Mouse (Mus musculus): Measurements from ENCODE around the gene Alkbh1. TPM values are rescaled to one million over a fixed set of nuclear protein-coding genes. Genes with fewer than 3 reads are reported as not detected.
A peak's percentile ranks its signal among the peaks of the same experiment; 100 is the strongest.

The Alkbh1 gene
- polyA plus RNA-seq, 1 experiment from 2014 or later = 15.2 TPM

DNA sequence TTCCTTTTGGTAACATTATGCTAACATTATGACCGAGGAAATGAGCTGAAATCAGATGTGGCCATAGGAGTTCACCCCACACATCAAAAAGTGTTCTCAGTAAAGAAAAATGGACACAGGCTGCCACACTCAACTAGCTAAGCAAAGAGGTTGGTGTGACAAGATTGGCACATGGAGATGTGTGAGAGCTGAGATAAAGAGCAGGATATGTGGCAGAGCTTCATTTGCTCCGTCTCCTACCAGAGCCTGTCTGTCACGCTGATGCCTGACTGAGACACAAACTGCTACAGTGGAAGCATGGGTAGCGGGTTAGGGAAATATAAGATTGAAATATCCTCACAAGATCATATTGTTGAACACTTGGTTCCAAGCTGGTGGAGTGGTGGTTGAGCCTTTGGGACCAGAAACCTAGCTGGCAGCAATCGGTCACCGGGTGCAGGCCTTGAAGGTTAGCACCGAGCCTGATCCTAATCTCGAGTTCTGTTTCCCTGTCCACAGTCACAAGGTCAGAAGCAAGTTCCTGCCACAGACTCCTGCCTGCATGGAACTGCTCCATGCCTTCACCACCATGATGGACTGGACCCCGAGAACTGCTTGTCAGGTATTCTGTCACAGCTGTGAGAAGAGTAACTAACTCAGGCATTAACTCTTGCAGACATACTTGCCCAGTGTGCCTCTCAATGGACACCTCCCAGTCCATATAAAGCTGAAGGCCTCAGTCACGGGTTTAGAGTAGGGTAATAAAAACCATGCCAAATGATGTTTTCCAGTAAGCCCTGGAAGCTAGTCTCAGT, 63.0 kb downstream of the Alkbh1 start:
- H3K36me3 ChIP-seq (ENCODE audit: insufficient read depth, low read length) = no peaks in the 10 kb centered on the region
- H3K27ac ChIP-seq (ENCODE audit: low read length) = peak overlapping the region; percentile 63
- 61% methylated on average over 10 of the region's 10 CpGs for WGBS
- no peaks in the 10 kb centered on the region for H3K27me3 ChIP-seq (replicated peaks; ENCODE audit: insufficient read depth, low read length)
- H3K9ac ChIP-seq (replicated peaks; ENCODE audit: low read depth) = no peak overlapping the region
- ATAC-seq (peak; percentile 18; the same call in 1 of the 2 replicates), DNase-seq (ENCODE audit: low spot score) (no peak)
- no peak for TF ChIP-seq EP300 (IDR thresholded peaks at IDR 0.05)
- 0 out of 2 replicates have a peak, but pooled peaks cover 8% of the 10 kb centered on the region for H3K4me1 ChIP-seq (ENCODE audit: insufficient read depth, low read depth, low read length)
- H3K9me3 ChIP-seq (ENCODE audit: low read length) = no peaks in the 10 kb centered on the region
- no peak overlapping the region for H3K4me2 ChIP-seq (replicated peaks; ENCODE audit: low read depth, low read length)
- H3K4me3 ChIP-seq (ENCODE audit: low read depth, low read length) = no peak overlapping the region

DNA sequence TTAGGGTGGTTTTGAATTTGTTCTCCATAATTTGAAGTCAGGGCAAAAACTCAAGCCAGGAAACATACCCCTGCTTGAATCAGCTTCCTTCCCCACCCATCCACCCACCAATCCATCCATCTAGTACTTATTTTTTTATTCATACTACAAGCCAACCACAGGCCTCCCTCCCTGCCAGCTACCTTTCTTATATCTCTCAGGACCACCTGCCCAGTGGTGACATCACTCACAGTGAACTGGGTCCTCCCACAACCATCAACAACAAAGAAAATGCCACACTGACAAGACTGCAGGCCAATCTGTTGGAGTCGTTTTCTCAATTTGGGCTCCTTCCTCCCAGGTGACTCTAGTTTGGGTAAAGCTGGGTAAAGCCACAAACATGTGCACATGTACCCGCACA, 64.3 kb downstream of the Alkbh1 start:
- WGBS = 85% methylated on average over 2 of the region's 2 CpGs
- H3K36me3 ChIP-seq (ENCODE audit: insufficient read depth, low read length) = no peaks in the 10 kb centered on the region
- no peaks in the 10 kb centered on the region for H3K9me3 ChIP-seq (ENCODE audit: low read length)
- 0 out of 2 replicates have a peak, but pooled peaks cover 8% of the 10 kb centered on the region for H3K4me1 ChIP-seq (ENCODE audit: insufficient read depth, low read depth, low read length)
- H3K9ac ChIP-seq (replicated peaks; ENCODE audit: low read depth) = no peak overlapping the region
- TF ChIP-seq EP300 (IDR thresholded peaks at IDR 0.05) = no peak
- TF ChIP-seq CTCF (IDR thresholded peaks at IDR 0.05) = no peak
- DNase-seq (ENCODE audit: low spot score) (no peak), ATAC-seq (no peak)
- H3K4me2 ChIP-seq (replicated peaks; ENCODE audit: low read depth, low read length) = no peak overlapping the region
- no peak overlapping the region for H3K27ac ChIP-seq (ENCODE audit: low read length)
- H3K4me3 ChIP-seq (ENCODE audit: low read depth, low read length) = no peak overlapping the region
- no peaks in the 10 kb centered on the region for H3K27me3 ChIP-seq (replicated peaks; ENCODE audit: insufficient read depth, low read length)

Small RNA genes within 50 kb of the gene (microRNA-seq; reads per million reads assigned to microRNA genes)
- gene Mir3068 = 85.4 reads per million, percentile 48 among the genes with 10 or more reads in this experiment

Other genes with a start within 250 kb of the Alkbh1 start
- 1.3 and 1.4 TPM in 2 replicates for gene Samd15, start 244.3 kb downstream of the Alkbh1 start, polyA plus RNA-seq (2015; fragmentation: Nextera tagmentation; extraction: Ambion mirVana)
- 1.4 TPM in 2 replicates for gene Tmed8, start 243.6 kb downstream of the Alkbh1 start, polyA plus RNA-seq (2015; fragmentation: Nextera tagmentation; extraction: Ambion mirVana)
- 0.18 and 0.29 TPM in 2 replicates for gene Noxred1, start 205.3 kb downstream of the Alkbh1 start, polyA plus RNA-seq (2015; fragmentation: Nextera tagmentation; extraction: Ambion mirVana)
- 24.1 and 25.7 TPM in 2 replicates for gene Vipas39, start 177.8 kb downstream of the Alkbh1 start, polyA plus RNA-seq (2015; fragmentation: Nextera tagmentation; extraction: Ambion mirVana)
- 101 and 116 TPM in 2 replicates for gene Ahsa1, start 177.5 kb downstream of the Alkbh1 start, polyA plus RNA-seq (2015; fragmentation: Nextera tagmentation; extraction: Ambion mirVana)
- gene Ism2, start 144.3 kb downstream of the Alkbh1 start, polyA plus RNA-seq (2015; fragmentation: Nextera tagmentation; extraction: Ambion mirVana) = 0.75 and 2.2 TPM in 2 replicates
- gene Sptlc2, start 55.7 kb downstream of the Alkbh1 start, polyA plus RNA-seq (2015; fragmentation: Nextera tagmentation; extraction: Ambion mirVana) = 194 and 216 TPM in 2 replicates
- 158 and 175 TPM in 2 replicates for gene Slirp, start 121 bp downstream of the Alkbh1 start, polyA plus RNA-seq (2015; fragmentation: Nextera tagmentation; extraction: Ambion mirVana)
- gene Snw1, start 28.3 kb upstream of the Alkbh1 start, polyA plus RNA-seq (2015; fragmentation: Nextera tagmentation; extraction: Ambion mirVana) = 93.9 and 103 TPM in 2 replicates
- not detected in 2 replicates for gene Gm5788, start 50.7 kb upstream of the Alkbh1 start, polyA plus RNA-seq (2015; fragmentation: Nextera tagmentation; extraction: Ambion mirVana)
- gene Gm8300, start 70.3 kb upstream of the Alkbh1 start, polyA plus RNA-seq (2015; fragmentation: Nextera tagmentation; extraction: Ambion mirVana) = not detected in 2 replicates
- not detected in 2 replicates for gene Oog1, start 158.7 kb upstream of the Alkbh1 start, polyA plus RNA-seq (2015; fragmentation: Nextera tagmentation; extraction: Ambion mirVana)
- gene Gm4027, start 174.9 kb upstream of the Alkbh1 start, polyA plus RNA-seq (2015; fragmentation: Nextera tagmentation; extraction: Ambion mirVana) = not detected in 2 replicates
- gene Gm16381, start 200.6 kb upstream of the Alkbh1 start, polyA plus RNA-seq (2015; fragmentation: Nextera tagmentation; extraction: Ambion mirVana) = not detected in 2 replicates